Mouse (Mus musculus) kidney, adult 11 months (tissue): Measurements from ENCODE around the gene Hspa12b.

Experiments
- DNase-seq: peaks from one replicate; pipeline ENCODE4 v3.0.0; 2022

The Hspa12b gene

DNA sequence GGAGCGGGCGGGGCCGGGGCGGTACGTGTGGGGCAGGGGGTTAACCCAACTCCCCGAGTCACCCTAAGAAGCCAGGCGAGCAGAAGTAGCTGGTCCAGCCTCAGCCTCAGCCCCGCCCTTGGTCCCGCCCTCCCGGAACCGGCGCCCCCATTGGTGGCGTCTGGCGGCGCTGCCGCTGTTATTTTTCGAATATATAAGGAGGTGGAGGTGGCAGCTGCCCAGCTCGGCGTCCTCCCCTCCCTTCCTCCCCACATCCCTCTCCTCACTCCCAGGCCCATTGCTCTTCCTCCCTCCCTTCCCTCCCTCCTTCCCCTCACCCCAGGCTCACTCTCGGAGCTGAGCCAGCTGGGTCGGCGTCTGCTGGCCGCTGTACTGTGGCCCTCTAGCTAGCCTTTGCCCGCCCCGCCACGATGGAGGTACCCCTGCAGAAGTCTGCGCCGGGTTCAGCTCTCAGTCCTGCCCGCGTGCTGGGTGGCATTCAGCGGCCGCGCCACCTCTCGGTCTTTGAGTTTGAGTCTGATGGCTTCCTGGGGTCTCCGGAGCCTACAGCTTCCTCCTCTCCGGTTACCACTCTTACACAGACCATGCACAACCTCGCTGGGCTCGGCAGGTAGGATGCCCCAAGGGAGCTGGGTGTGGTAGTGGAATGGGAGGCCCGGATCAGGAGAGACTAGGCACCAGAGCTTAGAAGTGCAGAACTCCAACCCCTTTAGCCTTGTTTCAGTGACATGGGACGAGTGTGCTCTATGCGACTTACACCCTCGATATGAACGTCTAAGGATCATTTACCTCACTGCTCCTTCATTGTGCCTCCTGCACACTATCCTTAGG, 59.9 kb downstream of the Hspa12b start, which contains the start of the genes Cdc25b and Spef1:
TSS of gene Cdc25b (plus strand) at position 179 of the 831 bp plus-strand sequence.
TSS of gene Spef1 (minus strand) at position 512 of the 831 bp plus-strand sequence.
- peak; percentile 87 for DNase-seq

- no peak for DNase-seq
Observed at GRCm38 (mm10) chr2:131187602-131187922, 60.5 kb downstream of the Hspa12b start.

GRCm38 (mm10) chr2:131188311-131188710, 61.2 kb downstream of the Hspa12b start:
- DNase-seq: no peak

- no peak for DNase-seq
Observed at GRCm38 (mm10) chr2:131189521-131190309, 62.6 kb downstream of the Hspa12b start.

DNA sequence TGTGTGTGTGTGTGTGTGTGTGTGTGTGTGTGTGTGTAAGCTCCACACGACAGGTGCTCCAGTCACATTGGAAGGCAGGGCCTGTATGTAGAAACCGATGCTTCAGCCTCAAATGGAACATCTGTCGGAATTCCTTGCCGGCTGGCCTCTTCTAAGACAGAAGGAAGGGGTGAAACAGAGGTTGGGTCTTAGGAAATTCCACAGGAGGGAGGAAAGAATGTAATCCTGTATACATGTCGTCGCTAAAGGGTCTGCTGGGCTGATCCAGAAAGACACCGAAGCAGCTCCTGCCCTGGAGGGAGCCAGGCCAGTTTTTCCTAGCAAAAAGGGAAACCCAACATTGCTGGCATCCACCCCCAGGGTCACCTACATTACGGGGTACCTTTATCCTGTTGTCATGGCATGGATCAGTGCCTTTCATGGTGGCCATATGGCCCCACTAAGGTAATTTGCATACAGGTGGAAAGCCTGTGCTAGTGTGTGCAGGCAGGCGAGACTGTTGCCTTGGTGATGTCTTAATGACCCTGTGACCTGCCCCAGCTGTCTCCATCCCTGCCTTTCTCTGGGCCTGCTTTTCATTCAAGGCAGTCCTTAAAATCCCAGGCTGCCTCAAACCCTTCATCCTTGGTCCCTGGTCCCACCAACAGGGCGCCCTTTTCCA, 63.4 kb downstream of the Hspa12b start:
- DNase-seq: peak; percentile 77

DNA sequence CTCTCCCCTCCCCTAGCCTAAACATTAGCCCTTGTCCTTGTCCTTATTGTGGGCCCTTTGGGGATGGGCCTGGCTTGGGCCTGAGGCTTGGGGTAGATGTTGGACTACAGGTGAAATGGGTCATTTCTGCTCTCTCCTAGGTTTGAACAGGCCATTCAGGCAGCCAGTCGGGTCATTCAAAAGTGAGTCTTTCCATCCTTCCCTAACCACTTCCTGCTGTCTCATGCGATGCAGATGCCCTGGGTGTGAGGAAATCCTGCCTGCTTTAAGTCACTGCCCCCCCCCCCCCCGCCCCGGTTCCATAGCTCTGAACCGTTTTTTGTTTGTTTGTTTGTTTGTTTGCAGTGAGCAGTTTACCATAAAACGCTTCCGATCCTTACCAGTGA, 63.9 kb downstream of the Hspa12b start:
- DNase-seq: no peak
